Mouse (Mus musculus) midbrain, embryonic 11.5 days (tissue): ENCODE data around the gene Ncaph. TPM values are rescaled to one million over a fixed set of nuclear protein-coding genes. Genes with fewer than 3 reads are reported as not detected.

ENCODE experiments used
- ATAC-seq: fragments of 200-750 bp; cut with Nextera tagmentation; 2 replicates; pipeline ENCODE4 v1.8.0; 2017; ENCODE audit warnings: moderate TSS enrichment, moderate library complexity; ENCODE audit not compliant: low FRiP score
- DNase-seq: peaks from one replicate; pipeline ENCODE4 v3.0.0; 2015; ENCODE audit warnings: low spot score; ENCODE audit errors: missing footprints
- H3K27ac ChIP-seq: fragments of 300-500 bp; sonication (generic); 2 replicates; pipeline ENCODE4 v1.5.1; 2014; ENCODE audit warnings: low read depth, low read length
- H3K27me3 ChIP-seq: fragments of 300-500 bp; sonication (generic); 2 replicates; pipeline ENCODE4 v1.6.1; 2014; ENCODE audit warnings: mild to moderate bottlenecking, low read length, moderate library complexity, mixed read lengths; ENCODE audit not compliant: control insufficient read depth, insufficient read depth
- H3K36me3 ChIP-seq: fragments of 300-500 bp; sonication (generic); 2 replicates; pipeline ENCODE4 v1.6.1; 2014; ENCODE audit warnings: mild to moderate bottlenecking, low read length, moderate library complexity, mixed read lengths; ENCODE audit not compliant: control insufficient read depth, insufficient read depth
- H3K4me1 ChIP-seq: fragments of 300-500 bp; sonication (generic); 2 replicates; pipeline ENCODE4 v1.6.1; 2014; ENCODE audit warnings: low read length; ENCODE audit not compliant: control insufficient read depth, insufficient read depth
- H3K4me2 ChIP-seq: fragments of 300-500 bp; sonication (generic); 2 replicates; pipeline ENCODE4 v1.6.1; 2014; ENCODE audit warnings: mild to moderate bottlenecking, moderate library complexity
- H3K4me3 ChIP-seq: fragments of 300-500 bp; sonication (generic); 2 replicates; pipeline ENCODE4 v1.5.1; 2014; ENCODE audit warnings: low read depth, low read length
- H3K9ac ChIP-seq: fragments of 300-500 bp; sonication (generic); 2 replicates; pipeline ENCODE4 v1.6.1; 2014; ENCODE audit warnings: low read length
- H3K9me3 ChIP-seq: fragments of 300-500 bp; sonication (generic); 2 replicates; pipeline ENCODE4 v1.6.1; 2016; ENCODE audit warnings: low read length; ENCODE audit not compliant: control insufficient read depth
- WGBS: fragments of 180-500 bp; shearing (Covaris S2); extraction: QIAGEN DNeasy Blood & Tissue Kit; methylation state at CpG from one replicate; pipeline ENCODE4 v1.1.7; 2014; 5-methylcytosine and 5-hydroxymethylcytosine counted together
- polyA plus RNA-seq: library from polyadenylated mRNA; unstranded; fragments of >200 nt; fragmentation: Nextera tagmentation; extraction: Ambion mirVana; gene quantifications from 2 replicates; pipeline ENCODE4 v1.2.1, GENCODE M21; 2014

The Ncaph gene
- polyA plus RNA-seq, 1 experiment from 2014 or later, result 112 TPM

- Histone ChIP-seq H3K36me3 (no peaks in the 10 kb centered on the region), H3K4me3 (no peak overlapping the region), H3K4me2 (no peak overlapping the region), H3K4me1 (peaks cover 2% of the 10 kb centered on the region; the same call in 1 of the 2 replicates), H3K27ac (no peak overlapping the region), H3K9ac (no peak overlapping the region), H3K9me3 (no peaks in the 10 kb centered on the region), H3K27me3 (no peaks in the 10 kb centered on the region)
- DNase-seq, result no peak
- no peak for ATAC-seq
- WGBS, result 84% methylated on average over 2 of the region's 2 CpGs
Measured at GRCm38 (mm10) chr2:127074116-127074515, 59.6 kb downstream of the Ncaph start.

- Histone ChIP-seq H3K4me2 (peak overlapping the region; percentile 65), H3K9me3 (no peaks in the 10 kb centered on the region), H3K27me3 (no peaks in the 10 kb centered on the region), H3K36me3 (no peaks in the 10 kb centered on the region), H3K27ac (no peak overlapping the region), H3K4me1 (peaks cover 2% of the 10 kb centered on the region; the same call in 1 of the 2 replicates), H3K4me3 (peak overlapping the region; percentile 64), H3K9ac (peak overlapping the region; percentile 77)
- peak; percentile 71 for ATAC-seq
- peak; percentile 87 for DNase-seq
- 13% methylated on average over 8 of the region's 9 CpGs for WGBS
Measured at GRCm38 (mm10) chr2:127070879-127071278, 62.9 kb downstream of the Ncaph start.

- Histone ChIP-seq H3K4me3 (peak within 1 kb of the TSS; percentile 64), H3K4me1 (peaks cover 2% of the 10 kb centered on the region; the same call in 1 of the 2 replicates), H3K27me3 (no peaks in the 10 kb centered on the region), H3K9me3 (no peaks in the 10 kb centered on the region), H3K27ac (no peak within 1 kb of the TSS), H3K36me3 (no peaks in the 10 kb centered on the region), H3K4me2 (peak within 1 kb of the TSS; percentile 65), H3K9ac (peak within 1 kb of the TSS; percentile 77)
- DNase-seq (peak; percentile 98), ATAC-seq (peak; percentile 100)
- under 1% methylated on average over 32 of the region's 32 CpGs for WGBS
Measured at GRCm38 (mm10) chr2:127070435-127070841, 63.3 kb downstream of the Ncaph start, which contains the start of gene Blvra. Blvra (plus strand) TSS chr2:127070665.

GRCm38 (mm10) chr2:127069781-127070434 lies 63.8 kb downstream of the Ncaph start:
- no peak for DNase-seq
- peak overlapping the region; percentile 65 for H3K4me2 ChIP-seq
- H3K36me3 ChIP-seq, result no peaks in the 10 kb centered on the region
- H3K9me3 ChIP-seq, result no peaks in the 10 kb centered on the region
- no peak overlapping the region for H3K27ac ChIP-seq
- H3K4me3 ChIP-seq, result peak overlapping the region; percentile 64
- peaks cover 2% of the 10 kb centered on the region; the same call in 1 of the 2 replicates for H3K4me1 ChIP-seq
- no peak for ATAC-seq
- peak overlapping the region; percentile 77 for H3K9ac ChIP-seq
- H3K27me3 ChIP-seq, result no peaks in the 10 kb centered on the region
- WGBS, result 23% methylated on average over 11 of the region's 11 CpGs

- DNase-seq (no peak), ATAC-seq (no peak)
- Histone ChIP-seq H3K9me3 (no peaks in the 10 kb centered on the region), H3K4me3 (no peak overlapping the region), H3K27me3 (no peaks in the 10 kb centered on the region), H3K4me1 (peaks cover 2% of the 10 kb centered on the region; the same call in 1 of the 2 replicates), H3K9ac (no peak overlapping the region), H3K36me3 (no peaks in the 10 kb centered on the region), H3K27ac (no peak overlapping the region), H3K4me2 (no peak overlapping the region)
- 78% methylated on average over 7 of the region's 7 CpGs for WGBS
Measured at GRCm38 (mm10) chr2:127068806-127069205, 64.9 kb downstream of the Ncaph start.

- H3K9me3 ChIP-seq, result no peaks in the 10 kb centered on the region
Measured at GRCm38 (mm10) chr2:127061471-127061870, 72.3 kb downstream of the Ncaph start.

More at GRCm38 (mm10) chr2:127061471-127061870, 72.3 kb downstream of the Ncaph start:
- Histone ChIP-seq H3K4me2 (no peak overlapping the region), H3K27me3 (no peaks in the 10 kb centered on the region), H3K27ac (no peak overlapping the region), H3K9ac (no peak overlapping the region), H3K4me3 (no peak overlapping the region), H3K36me3 (peaks cover 5% of the 10 kb centered on the region; the same call in 1 of the 2 replicates), H3K4me1 (no peaks in the 10 kb centered on the region)
- ATAC-seq (no peak), DNase-seq (no peak)
- 96% methylated on average over 9 of the region's 9 CpGs for WGBS

Other genes with a start within 250 kb of the Ncaph start
- gene Sppl2a, start 200.7 kb downstream of the Ncaph start, polyA plus RNA-seq, result 30.6 and 37.7 TPM in 2 replicates
- gene Ap4e1, start 125.2 kb downstream of the Ncaph start, polyA plus RNA-seq, result 11.7 and 12.4 TPM in 2 replicates
- 20.7 and 23.2 TPM in 2 replicates for gene Blvra, start 63.3 kb downstream of the Ncaph start, polyA plus RNA-seq
- 12.3 and 12.6 TPM in 2 replicates for gene Itpripl1, start 9.5 kb upstream of the Ncaph start, polyA plus RNA-seq
- gene 1810024B03Rik, start 74.3 kb upstream of the Ncaph start, polyA plus RNA-seq, result 3.2 and 3.5 TPM in 2 replicates
- 99.9 and 100 TPM in 2 replicates for gene Snrnp200, start 74.4 kb upstream of the Ncaph start, polyA plus RNA-seq
- 56.6 and 60.3 TPM in 2 replicates for gene Ciao1, start 113.9 kb upstream of the Ncaph start, polyA plus RNA-seq
- 24.6 and 26.4 TPM in 2 replicates for gene Tmem127, start 114.0 kb upstream of the Ncaph start, polyA plus RNA-seq
- 85.0 and 86.4 TPM in 2 replicates for gene Stard7, start 136.3 kb upstream of the Ncaph start, polyA plus RNA-seq
- 3.4 and 4.4 TPM in 2 replicates for gene Dusp2, start 202.2 kb upstream of the Ncaph start, polyA plus RNA-seq
- gene Astl, start 204.7 kb upstream of the Ncaph start, polyA plus RNA-seq, result not detected in 2 replicates
- gene Adra2b, start 229.3 kb upstream of the Ncaph start, polyA plus RNA-seq, result 2.8 and 2.9 TPM in 2 replicates